Mouse (Mus musculus): ENCODE measurements at regions not wholly inside any gene's neighbourhood (a gene's known extent, or its start where the extent isn't known, plus 50 kb on each side); places are given as distances from the start of the nearest gene placed in this dataset.
A peak's percentile ranks its signal among the peaks of the same experiment; 100 is the strongest.

GRCm38 (mm10) chr13:26325066-26325465 lies 444.9 kb downstream of the Hdgfl1 start:
- Histone ChIP-seq H3K27ac (0 out of 2 replicates have a peak overlapping the region, but pooled peaks have one; percentile 24), H3K9ac (no peak overlapping the region), H3K27me3 (no peaks in the 10 kb centered on the region), H3K9me3 (no peaks in the 10 kb centered on the region), H3K4me3 (no peak overlapping the region), H3K4me2 (no peak overlapping the region), H3K4me1 (peaks cover 9% of the 10 kb centered on the region; the same call in 1 of the 2 replicates), H3K36me3 (no peaks in the 10 kb centered on the region)
- peak; percentile 83; the same call in 1 of the 2 replicates for ATAC-seq (ENCODE audit: borderline replicate concordance, extremely low read depth, low FRiP score, low TSS enrichment)
- WGBS = 42% methylated on average over 3 of the region's 3 CpGs

DNA sequence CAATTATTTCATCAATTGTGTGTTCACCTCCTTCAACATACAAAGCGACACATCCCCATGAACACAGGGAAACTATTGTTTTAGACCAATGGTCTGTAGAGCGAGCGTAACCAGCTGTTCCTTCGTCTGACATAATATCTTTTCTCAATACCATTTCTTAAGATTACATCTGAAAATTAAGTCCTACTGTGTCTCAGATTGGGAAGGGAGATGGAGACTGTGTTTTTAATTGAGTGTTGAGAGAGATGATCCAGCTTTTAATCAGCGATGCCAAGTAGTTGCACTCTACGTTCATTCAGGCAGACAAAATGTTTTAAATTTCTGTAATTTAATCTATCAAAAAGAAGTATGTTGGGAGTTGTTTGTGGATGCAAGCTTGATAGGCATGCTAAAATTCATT lies 445.3 kb downstream of the Hdgfl1 start:
- H3K4me2 ChIP-seq = no peak overlapping the region
- peak; percentile 89 for ATAC-seq (ENCODE audit: borderline replicate concordance, extremely low read depth, low FRiP score, low TSS enrichment)

GRCm38 (mm10) chr13:26318557-26318956 lies 451.4 kb downstream of the Hdgfl1 start:
- no peak overlapping the region for H3K27ac ChIP-seq
- no peaks in the 10 kb centered on the region for H3K27me3 ChIP-seq

More for the DNA sequence above, 445.3 kb downstream of the Hdgfl1 start:
- 48% methylated on average over 6 of the region's 6 CpGs for WGBS
- no peak overlapping the region for H3K9ac ChIP-seq
- H3K36me3 ChIP-seq = no peaks in the 10 kb centered on the region
- no peaks in the 10 kb centered on the region for H3K9me3 ChIP-seq
- peaks cover 9% of the 10 kb centered on the region; the same call in 1 of the 2 replicates for H3K4me1 ChIP-seq
- no peak overlapping the region for H3K27ac ChIP-seq
- no peak overlapping the region for H3K4me3 ChIP-seq
- H3K27me3 ChIP-seq = no peaks in the 10 kb centered on the region

GRCm38 (mm10) chr13:26312246-26313010 lies 457.5 kb downstream of the Hdgfl1 start:
- ATAC-seq (ENCODE audit: borderline replicate concordance, extremely low read depth, low FRiP score, low TSS enrichment) = peak; percentile 46; the same call in 1 of the 2 replicates
- 62% methylated on average over 7 of the region's 7 CpGs for WGBS

More at GRCm38 (mm10) chr13:26318557-26318956, 451.4 kb downstream of the Hdgfl1 start:
- Histone ChIP-seq H3K4me2 (no peak overlapping the region), H3K4me1 (peaks cover 4% of the 10 kb centered on the region; the same call in 1 of the 2 replicates), H3K4me3 (no peak overlapping the region), H3K9ac (no peak overlapping the region), H3K9me3 (no peaks in the 10 kb centered on the region), H3K36me3 (no peaks in the 10 kb centered on the region)
- ATAC-seq (ENCODE audit: borderline replicate concordance, extremely low read depth, low FRiP score, low TSS enrichment) = no peak
- 82% methylated on average over 5 of the region's 5 CpGs for WGBS

DNA sequence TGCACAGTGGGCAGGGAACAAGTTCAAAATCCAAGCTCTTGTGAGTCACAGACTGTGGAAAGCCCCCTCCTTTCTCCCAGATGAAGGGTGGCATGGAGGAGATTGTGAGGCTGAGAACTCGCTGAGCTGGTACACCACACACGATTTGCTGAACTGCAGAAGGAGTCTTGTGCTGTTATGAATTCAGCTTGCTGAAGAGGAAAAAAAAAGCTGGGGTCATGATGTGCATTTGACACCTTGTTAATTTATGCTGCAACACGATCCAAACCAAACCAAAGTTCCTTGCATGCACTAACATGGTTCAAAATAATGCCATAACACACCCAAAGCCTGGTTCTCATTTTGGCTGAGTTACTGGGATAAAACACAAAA lies 485.9 kb downstream of the Hdgfl1 start:
- no peak overlapping the region for H3K4me3 ChIP-seq
- no peaks in the 10 kb centered on the region for H3K36me3 ChIP-seq
- 54% methylated on average over 3 of the region's 3 CpGs for WGBS
- no peak overlapping the region for H3K4me2 ChIP-seq
- ATAC-seq (ENCODE audit: borderline replicate concordance, extremely low read depth, low FRiP score, low TSS enrichment) = no peak
- H3K4me1 ChIP-seq = 0 out of 2 replicates have a peak, but pooled peaks cover 4% of the 10 kb centered on the region
- H3K27ac ChIP-seq = no peak overlapping the region
- H3K27me3 ChIP-seq = no peaks in the 10 kb centered on the region
- H3K9me3 ChIP-seq = no peaks in the 10 kb centered on the region
- H3K9ac ChIP-seq = no peak overlapping the region

More at GRCm38 (mm10) chr13:26312246-26313010, 457.5 kb downstream of the Hdgfl1 start:
- Histone ChIP-seq H3K27me3 (no peaks in the 10 kb centered on the region), H3K9ac (no peak overlapping the region), H3K27ac (no peak overlapping the region), H3K9me3 (no peaks in the 10 kb centered on the region), H3K4me1 (no peaks in the 10 kb centered on the region), H3K4me2 (no peak overlapping the region), H3K4me3 (no peak overlapping the region), H3K36me3 (no peaks in the 10 kb centered on the region)

DNA sequence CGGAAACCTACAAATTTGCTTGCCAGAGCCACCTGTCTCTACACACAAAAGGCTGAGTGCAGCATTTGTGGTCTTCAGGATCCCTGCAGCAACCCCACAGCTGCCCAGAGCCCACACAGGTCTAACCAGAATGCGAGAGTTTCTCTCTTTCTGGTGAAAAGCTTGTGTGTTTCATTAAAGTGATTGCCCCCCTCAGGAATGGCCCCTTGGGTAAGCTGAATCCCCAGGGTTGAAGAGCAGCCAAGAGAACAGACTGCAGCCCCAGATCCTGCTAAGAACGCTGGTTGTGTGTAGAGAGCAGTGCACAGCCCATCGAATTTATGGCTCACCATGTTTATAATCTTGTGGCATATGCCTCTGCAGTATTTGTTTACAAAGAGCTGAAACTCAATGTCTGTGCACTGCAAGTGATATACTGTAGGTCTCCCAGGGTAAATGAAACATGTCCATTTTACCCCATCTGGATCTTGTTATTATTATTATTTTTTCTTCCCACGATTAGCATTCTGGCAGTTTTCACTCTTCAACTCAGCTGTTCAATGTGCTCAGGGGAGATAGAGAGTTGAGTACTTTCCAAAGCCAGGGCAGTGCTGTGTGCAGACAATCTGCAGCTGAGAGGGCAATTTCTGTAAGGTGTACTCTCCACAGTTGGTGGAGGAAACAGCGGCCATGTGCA lies 486.4 kb downstream of the Hdgfl1 start:
- ATAC-seq (ENCODE audit: borderline replicate concordance, extremely low read depth, low FRiP score, low TSS enrichment) = peak; percentile 46
- Histone ChIP-seq H3K9ac (no peak overlapping the region), H3K4me3 (no peak overlapping the region), H3K9me3 (no peaks in the 10 kb centered on the region), H3K36me3 (no peaks in the 10 kb centered on the region), H3K4me2 (no peak overlapping the region), H3K27ac (no peak overlapping the region), H3K27me3 (no peaks in the 10 kb centered on the region), H3K4me1 (0 out of 2 replicates have a peak, but pooled peaks cover 4% of the 10 kb centered on the region)
- WGBS = 51% methylated on average over 6 of the region's 6 CpGs

GRCm38 (mm10) chr13:26282291-26282690 lies 487.7 kb downstream of the Hdgfl1 start:
- no peak overlapping the region for H3K4me3 ChIP-seq
- H3K27ac ChIP-seq = no peak overlapping the region
- H3K9ac ChIP-seq = no peak overlapping the region
- 0 out of 2 replicates have a peak, but pooled peaks cover 4% of the 10 kb centered on the region for H3K4me1 ChIP-seq
- no peaks in the 10 kb centered on the region for H3K36me3 ChIP-seq
- H3K27me3 ChIP-seq = no peaks in the 10 kb centered on the region
- H3K9me3 ChIP-seq = no peaks in the 10 kb centered on the region
- 63% methylated on average over 3 of the region's 3 CpGs for WGBS
- no peak for ATAC-seq (ENCODE audit: borderline replicate concordance, extremely low read depth, low FRiP score, low TSS enrichment)
- H3K4me2 ChIP-seq = no peak overlapping the region

DNA sequence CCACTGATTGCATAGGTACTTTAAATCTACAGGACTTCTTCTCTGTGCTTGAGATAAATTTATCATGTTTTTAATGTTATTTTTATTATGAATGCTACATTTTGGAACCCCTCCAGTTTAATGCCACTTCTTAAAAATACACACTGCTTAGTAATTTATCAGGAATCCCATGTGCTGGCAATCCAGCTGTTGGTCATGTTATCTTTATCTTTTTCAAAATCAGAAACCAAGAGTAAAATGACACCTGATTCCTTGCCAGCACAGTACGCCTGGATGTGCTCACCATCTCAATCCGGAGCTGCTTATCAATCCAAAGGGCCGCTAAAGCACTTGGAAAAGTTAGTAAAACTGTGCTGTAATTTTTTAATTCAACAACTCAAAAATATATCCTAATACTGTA lies 497.1 kb downstream of the Hdgfl1 start:
- no peaks in the 10 kb centered on the region for H3K36me3 ChIP-seq
- H3K9ac ChIP-seq = no peak overlapping the region
- H3K4me3 ChIP-seq = no peak overlapping the region
- no peak overlapping the region for H3K4me2 ChIP-seq
- no peaks in the 10 kb centered on the region for H3K9me3 ChIP-seq
- WGBS = 67% methylated on average over 3 of the region's 3 CpGs
- no peak overlapping the region for H3K27ac ChIP-seq
- no peak for ATAC-seq (ENCODE audit: borderline replicate concordance, extremely low read depth, low FRiP score, low TSS enrichment)
- H3K27me3 ChIP-seq = no peaks in the 10 kb centered on the region
- H3K4me1 ChIP-seq = no peaks in the 10 kb centered on the region

DNA sequence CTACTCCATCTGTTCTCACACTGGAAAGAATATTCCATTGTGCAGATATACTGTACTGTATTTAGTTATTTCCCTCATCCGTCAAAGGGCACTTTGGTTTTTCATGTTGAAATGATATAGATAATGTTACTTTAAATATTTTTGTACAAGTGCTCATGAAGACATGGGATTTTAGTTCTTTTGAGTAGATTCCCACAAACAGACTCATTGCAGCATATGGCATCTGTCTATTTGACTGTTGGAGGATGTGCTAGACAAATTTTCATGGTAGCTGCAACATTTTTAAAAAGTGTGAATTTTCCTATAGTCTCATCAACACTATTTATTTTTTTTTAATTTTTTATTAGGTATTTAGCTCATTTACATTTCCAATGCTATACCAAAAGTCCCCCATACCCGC lies 502.5 kb downstream of the Hdgfl1 start:
- Histone ChIP-seq H3K4me2 (no peak overlapping the region), H3K27ac (no peak overlapping the region), H3K4me1 (no peaks in the 10 kb centered on the region), H3K4me3 (no peak overlapping the region), H3K27me3 (no peaks in the 10 kb centered on the region), H3K36me3 (no peaks in the 10 kb centered on the region), H3K9ac (no peak overlapping the region), H3K9me3 (no peaks in the 10 kb centered on the region)
- WGBS = 87% methylated on average over 2 of the region's 2 CpGs
- ATAC-seq (ENCODE audit: borderline replicate concordance, extremely low read depth, low FRiP score, low TSS enrichment) = no peak

- H3K36me3 ChIP-seq = no peaks in the 10 kb centered on the region
- WGBS = 66% methylated on average over 5 of the region's 5 CpGs
These were observed 534.0 kb downstream of the Hdgfl1 start for GRCm38 (mm10) chr13:26235941-26236340.

DNA sequence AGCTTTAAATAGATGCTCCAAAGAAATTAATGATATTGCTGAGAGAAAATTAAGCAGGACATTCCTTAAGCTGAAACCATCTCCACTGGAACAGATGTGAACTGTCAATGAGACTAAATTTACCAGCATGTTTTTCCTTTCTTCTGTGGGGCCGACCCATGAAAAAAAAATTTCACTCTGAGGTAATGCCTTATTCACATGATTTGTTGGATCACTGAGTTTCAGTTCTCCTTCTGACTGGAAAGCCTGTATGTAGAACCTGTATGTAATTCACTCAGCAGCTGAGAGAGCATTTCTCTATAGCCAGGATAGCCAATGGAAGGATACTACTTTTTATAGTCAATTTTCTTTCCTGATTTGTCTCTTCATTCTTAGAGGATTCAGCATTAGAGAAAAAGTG lies 535.3 kb downstream of the Hdgfl1 start:
- H3K4me2 ChIP-seq = no peak overlapping the region
- no peak overlapping the region for H3K27ac ChIP-seq
- H3K4me1 ChIP-seq = no peaks in the 10 kb centered on the region
- H3K36me3 ChIP-seq = no peaks in the 10 kb centered on the region
- no peaks in the 10 kb centered on the region for H3K27me3 ChIP-seq
- H3K9ac ChIP-seq = no peak overlapping the region
- WGBS = 46% methylated on average over 1 of the region's 1 CpGs
- ATAC-seq (ENCODE audit: borderline replicate concordance, extremely low read depth, low FRiP score, low TSS enrichment) = no peak
- no peak overlapping the region for H3K4me3 ChIP-seq
- H3K9me3 ChIP-seq = no peaks in the 10 kb centered on the region

More at GRCm38 (mm10) chr13:26235941-26236340, 534.0 kb downstream of the Hdgfl1 start:
- no peak for ATAC-seq (ENCODE audit: borderline replicate concordance, extremely low read depth, low FRiP score, low TSS enrichment)
- no peak overlapping the region for H3K9ac ChIP-seq
- no peak overlapping the region for H3K4me2 ChIP-seq
- H3K9me3 ChIP-seq = no peaks in the 10 kb centered on the region
- no peak overlapping the region for H3K27ac ChIP-seq
- no peak overlapping the region for H3K4me3 ChIP-seq
- no peaks in the 10 kb centered on the region for H3K27me3 ChIP-seq
- H3K4me1 ChIP-seq = no peaks in the 10 kb centered on the region

- Histone ChIP-seq H3K9ac (no peak overlapping the region), H3K4me2 (no peak overlapping the region), H3K27me3 (no peaks in the 10 kb centered on the region), H3K4me1 (no peaks in the 10 kb centered on the region), H3K36me3 (no peaks in the 10 kb centered on the region), H3K27ac (no peak overlapping the region), H3K4me3 (no peak overlapping the region), H3K9me3 (no peaks in the 10 kb centered on the region)
- WGBS = 68% methylated on average over 3 of the region's 3 CpGs
- no peak for ATAC-seq (ENCODE audit: borderline replicate concordance, extremely low read depth, low FRiP score, low TSS enrichment)
These were observed 552.7 kb downstream of the Hdgfl1 start for GRCm38 (mm10) chr13:26217299-26217698.

Data from lung, embryonic 15.5 days (tissue).